Mouse (Mus musculus): ENCODE data around the gene Trim32.

GRCm38 (mm10) chr4:65620125-65620524, 15.3 kb downstream of the Trim32 start:
- TF ChIP-seq POLR2A (IDR thresholded peaks at IDR 0.05; ENCODE audit: borderline replicate concordance, extremely low read depth, low read depth, low read length) (no peak), CTCF (IDR thresholded peaks at IDR 0.05; ENCODE audit: insufficient read depth, low read length) (no peak)
